Mouse (Mus musculus): ENCODE results near the gene Eif3g. TPM values are rescaled to one million over a fixed set of nuclear protein-coding genes. Genes with fewer than 3 reads are reported as not detected.

The Eif3g gene
- total RNA-seq, 2 experiments from 2014 or later = 137 to 144 TPM

DNA sequence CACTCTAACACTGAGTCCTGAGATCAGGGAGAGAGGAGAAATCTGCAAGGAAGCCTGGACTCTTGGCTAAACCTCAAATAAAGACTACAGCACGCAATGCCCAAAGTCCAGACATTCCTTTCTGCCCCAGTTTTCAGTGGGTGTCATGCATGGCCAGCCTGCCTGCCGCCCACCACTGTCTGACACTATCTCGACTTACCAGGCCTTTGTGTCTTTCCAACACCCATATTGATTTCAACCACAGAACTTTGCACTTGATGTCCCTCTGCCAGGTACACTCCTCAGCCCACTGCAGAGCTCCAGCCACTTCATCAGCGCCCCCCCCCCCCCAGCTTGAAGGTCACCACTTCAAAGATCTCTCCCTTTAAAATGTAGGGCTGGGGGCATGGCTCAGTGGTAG, 36.2 kb downstream of the Eif3g start:
- no peak for DNase-seq (ENCODE audit: low spot score in 2 of 2)

DNA sequence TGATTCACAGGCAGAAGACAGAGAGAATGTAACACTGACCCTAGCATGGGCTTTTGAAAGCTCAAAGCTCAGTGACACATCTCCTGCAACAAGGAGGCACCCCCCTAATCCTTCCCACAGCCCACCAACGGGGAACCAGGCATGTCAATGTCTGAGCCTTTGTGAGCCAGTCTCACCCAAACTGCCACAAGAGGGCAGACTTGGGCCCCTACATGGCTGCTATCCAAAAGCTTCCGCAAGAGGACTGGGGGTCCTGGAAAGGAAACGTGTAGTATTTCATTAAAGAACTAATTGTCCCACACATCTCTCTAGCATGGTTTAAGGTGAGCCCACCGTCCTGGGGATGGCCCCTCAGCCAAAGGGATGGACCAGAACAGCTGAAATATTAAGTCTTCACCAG, 36.6 kb downstream of the Eif3g start:
- DNase-seq (ENCODE audit: low spot score in 2 of 2) = peak; percentile 41 to 51

DNA sequence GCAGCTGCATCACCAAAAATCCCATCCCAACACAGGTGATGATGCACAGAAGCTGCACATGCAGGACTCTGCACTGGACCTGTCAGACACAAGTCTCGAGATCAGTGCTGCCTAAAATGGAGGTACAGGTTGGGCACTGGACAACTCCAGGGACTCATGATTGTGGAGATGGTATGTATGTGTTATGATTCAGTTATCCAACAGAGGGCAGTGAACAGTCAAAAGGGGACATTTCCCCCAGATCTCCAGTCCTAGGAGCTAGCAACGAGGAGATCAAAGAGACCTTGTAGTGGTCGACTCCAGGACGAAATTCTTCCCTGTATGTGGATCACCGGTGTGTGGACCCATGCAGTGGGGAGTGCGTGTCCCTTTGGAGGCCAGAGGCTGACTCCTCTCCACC, 38.5 kb downstream of the Eif3g start:
- no peak for DNase-seq (ENCODE audit: low spot score in 2 of 2)

DNA sequence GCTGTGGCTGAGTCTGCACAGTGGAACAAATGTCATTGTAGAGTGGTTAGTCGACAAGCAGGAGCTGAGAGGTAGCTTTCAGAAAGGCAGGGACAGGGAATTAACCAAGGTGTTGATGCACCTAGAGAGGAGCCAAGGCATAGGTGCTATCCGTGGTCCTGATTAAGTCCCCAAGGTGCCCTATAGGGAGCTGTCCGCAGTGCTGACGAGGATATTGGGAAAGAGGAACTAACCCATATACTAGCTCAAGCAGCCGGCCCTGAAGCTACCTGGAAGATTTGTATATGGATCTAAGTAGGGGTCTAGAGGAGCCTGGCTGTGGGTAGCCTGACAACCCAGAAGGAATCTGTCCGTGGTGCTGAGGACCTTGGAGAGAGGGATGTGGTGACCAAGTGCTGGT, 41.3 kb downstream of the Eif3g start:
- no peak for DNase-seq (ENCODE audit: low spot score in 2 of 2)

DNA sequence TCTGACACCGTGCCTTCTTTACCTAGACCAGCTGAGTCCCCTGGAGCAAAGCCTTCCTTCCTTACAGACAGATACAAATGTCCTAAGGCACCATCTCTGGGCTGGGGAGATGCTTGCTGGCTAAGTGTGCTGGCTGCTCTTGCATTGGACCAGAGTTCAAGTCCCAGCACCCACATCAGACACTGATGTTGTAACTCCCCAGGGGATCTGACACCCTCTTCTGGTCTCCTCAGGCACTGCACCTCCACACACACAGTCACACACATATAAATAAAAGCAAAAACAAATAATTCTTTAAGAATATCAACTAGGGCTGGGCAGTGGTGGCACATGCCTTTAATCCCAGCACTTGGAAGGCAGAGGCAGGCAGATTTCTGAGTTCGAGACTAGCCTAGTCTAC, 48.2 kb downstream of the Eif3g start:
- no peak for DNase-seq (ENCODE audit: low spot score in 2 of 2)

Small RNA genes lying within 50 kb of the gene (microRNA-seq; reads per million reads assigned to microRNA genes)
- gene Mir7081 = 0 to 1.1 reads per million in 2 experiments

Other genes starting within 250 kb of the Eif3g start
- 10 to 100 TPM; 31.7 to 32.6 TPM for gene Pin1, start 246.5 kb downstream of the Eif3g start, total RNA-seq (2021)
- gene Olfm2, start 152.3 kb downstream of the Eif3g start, total RNA-seq (2021) = 100 to 1,000 TPM; 123 to 138 TPM
- 1 to 10 TPM; 1.8 to 2.3 TPM for gene Col5a3, start 83.6 kb downstream of the Eif3g start, total RNA-seq (2021)
- gene Rdh8, start 80.1 kb downstream of the Eif3g start, total RNA-seq (2021) = not detected
- gene A230050P20Rik, start 30.0 kb downstream of the Eif3g start, total RNA-seq (2021) = 10 to 100 TPM; 48.2 to 55.5 TPM
- 10 to 100 TPM; 10.4 to 12.8 TPM for gene Angptl6, start 18.9 kb downstream of the Eif3g start, total RNA-seq (2021)
- 10 to 100 TPM; 28.9 to 35.8 TPM for gene Ppan, start 10.4 kb downstream of the Eif3g start, total RNA-seq (2021)
- gene Dnmt1, start 61.3 kb upstream of the Eif3g start, total RNA-seq (2021) = 10 to 100 TPM; 47.4 to 52.1 TPM
- 1 to 10 TPM; 3.1 to 4.1 TPM for gene S1pr2, start 78.2 kb upstream of the Eif3g start, total RNA-seq (2021)
- gene Mrpl4, start 104.1 kb upstream of the Eif3g start, total RNA-seq (2021) = 10 to 100 TPM; 47.2 to 54.4 TPM
- gene Icam1, start 117.4 kb upstream of the Eif3g start, total RNA-seq (2021) = 1 to 10 TPM; 3.0 to 3.9 TPM
- under 1 TPM in 1 of 2 experiments, not detected in 1; 0.56 TPM for gene Icam4, start 130.8 kb upstream of the Eif3g start, total RNA-seq (2021)
- gene Icam5, start 133.4 kb upstream of the Eif3g start, total RNA-seq (2021) = 100 to 1,000 TPM; 256 to 261 TPM
- gene Zglp1, start 168.5 kb upstream of the Eif3g start, total RNA-seq (2021) = 1 to 10 TPM; 1.7 to 2.4 TPM
- 1 to 10 TPM; 1.4 to 1.5 TPM for gene Gm49373, start 174.5 kb upstream of the Eif3g start, total RNA-seq (2021)
- 10 to 100 TPM; 53.7 to 55.2 TPM for gene Fdx1l, start 175.0 kb upstream of the Eif3g start, total RNA-seq (2021)
- 1 to 10 TPM; 2.4 to 3.4 TPM for gene Gm38431, start 193.4 kb upstream of the Eif3g start, total RNA-seq (2021)
- 10 to 100 TPM; 36.1 to 37.6 TPM for gene Raver1, start 193.4 kb upstream of the Eif3g start, total RNA-seq (2021)
- gene Tyk2, start 232.6 kb upstream of the Eif3g start, total RNA-seq (2021) = 10 to 100 TPM; 12.7 to 14.0 TPM

Data from layer of hippocampus, postnatal 10 days (tissue).